Mouse (Mus musculus): ENCODE data around the gene Agtr1b.

DNA sequence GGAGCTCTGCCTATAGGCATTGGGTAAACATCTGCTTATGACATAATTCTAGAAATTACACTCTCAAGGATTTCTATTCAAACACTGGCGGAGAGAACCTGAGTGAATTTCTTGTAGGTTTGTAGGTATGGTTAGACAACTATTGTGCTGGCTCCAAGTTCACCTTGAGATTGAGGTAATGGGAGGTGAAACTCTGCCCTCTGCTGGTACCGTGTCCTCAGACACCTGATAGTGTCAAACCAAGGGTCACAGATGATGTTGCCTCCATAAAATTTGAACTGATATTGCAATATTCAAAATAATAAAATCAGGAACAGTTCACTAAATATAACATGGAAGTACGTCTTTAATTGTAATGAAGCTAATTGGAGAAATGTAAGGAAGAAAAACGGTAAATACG, 32.3 kb downstream of the Agtr1b start:
- TF ChIP-seq CTCF (IDR thresholded peaks at IDR 0.05; ENCODE audit: borderline replicate concordance, control insufficient read depth, extremely low read depth, insufficient read depth, low read length, poor library complexity), result no peak
- no peak for TF ChIP-seq POLR2A (IDR thresholded peaks at IDR 0.05; ENCODE audit: control insufficient read depth, extremely low read depth, insufficient read depth, low read length, poor library complexity)
